Mouse (Mus musculus): Measurements from ENCODE around the gene Idh1. TPM values are rescaled to one million over a fixed set of nuclear protein-coding genes. Genes with fewer than 3 reads are reported as not detected.

Idh1 gene
- total RNA-seq, 1 experiment: 51.1 TPM

GRCm38 (mm10) chr1:65169536-65169935, 16.8 kb downstream of the Idh1 start:
- H3K36me3 ChIP-seq (ENCODE audit: control insufficient read depth, insufficient read depth, low read length, poor library complexity, severe bottlenecking): peaks cover 17% of the 10 kb centered on the region
- in situ Hi-C loops (cut with MboI; ENCODE audit: low sequenced_read_pairs in 2 of 2, unreplicated experiment in 2 of 2): no loop called here

GRCm38 (mm10) chr1:65167496-65167895, 18.8 kb downstream of the Idh1 start:
- no peak for DNase-seq (ENCODE audit: low read depth, low spot score)
- in situ Hi-C loops (cut with MboI; ENCODE audit: low sequenced_read_pairs in 2 of 2, unreplicated experiment in 2 of 2): no loop called here
- H3K27ac ChIP-seq (ENCODE audit: insufficient read depth, low read depth, low read length, poor library complexity, severe bottlenecking): no peak overlapping the region
- H3K4me3 ChIP-seq (ENCODE audit: insufficient read depth in 1 of 2, low read depth in 1 of 2, low read length in 2 of 2, poor library complexity in 1 of 2, severe bottlenecking in 1 of 2): no peak overlapping the region
- H3K4me1 ChIP-seq (ENCODE audit: control insufficient read depth in 2 of 2, insufficient read depth in 2 of 2, low read length in 2 of 2, poor library complexity in 1 of 2): no peaks in the 10 kb centered on the region
- peaks cover 25% of the 10 kb centered on the region for H3K36me3 ChIP-seq (ENCODE audit: control insufficient read depth, insufficient read depth, low read length, poor library complexity, severe bottlenecking)
- H3K9me3 ChIP-seq (ENCODE audit: control insufficient read depth, insufficient read depth, low read depth, low read length): no peaks in the 10 kb centered on the region
- TF ChIP-seq ZC3H11A (IDR thresholded peaks at IDR 0.05; ENCODE audit: borderline replicate concordance, low read depth, low read length): no peak
- no peak for TF ChIP-seq CHD2 (IDR thresholded peaks at IDR 0.05; ENCODE audit: low read depth, low read length)
- TF ChIP-seq HCFC1 (IDR thresholded peaks at IDR 0.05; ENCODE audit: borderline replicate concordance, insufficient read depth, low read length): no peak
- no peak for TF ChIP-seq ZNF384 (IDR thresholded peaks at IDR 0.05; ENCODE audit: low read depth, low read length)
- no peak for TF ChIP-seq MAFK (IDR thresholded peaks at IDR 0.05; ENCODE audit: insufficient read depth, low read depth, low read length)
- H3K9ac ChIP-seq (ENCODE audit: insufficient read depth, low read depth, low read length, poor library complexity, severe bottlenecking): no peak overlapping the region

More at GRCm38 (mm10) chr1:65169536-65169935, 16.8 kb downstream of the Idh1 start:
- TF ChIP-seq CHD2 (IDR thresholded peaks at IDR 0.05; ENCODE audit: low read depth, low read length) (no peak), HCFC1 (IDR thresholded peaks at IDR 0.05; ENCODE audit: borderline replicate concordance, insufficient read depth, low read length) (no peak), ZNF384 (IDR thresholded peaks at IDR 0.05; ENCODE audit: low read depth, low read length) (no peak), MAFK (IDR thresholded peaks at IDR 0.05; ENCODE audit: insufficient read depth, low read depth, low read length) (no peak), ZC3H11A (IDR thresholded peaks at IDR 0.05; ENCODE audit: borderline replicate concordance, low read depth, low read length) (no peak)
- Histone ChIP-seq H3K9me3 (ENCODE audit: control insufficient read depth, insufficient read depth, low read depth, low read length) (no peaks in the 10 kb centered on the region), H3K9ac (ENCODE audit: insufficient read depth, low read depth, low read length, poor library complexity, severe bottlenecking) (no peak overlapping the region), H3K4me3 (ENCODE audit: insufficient read depth in 1 of 2, low read depth in 1 of 2, low read length in 2 of 2, poor library complexity in 1 of 2, severe bottlenecking in 1 of 2) (no peak overlapping the region), H3K27ac (ENCODE audit: insufficient read depth, low read depth, low read length, poor library complexity, severe bottlenecking) (no peak overlapping the region), H3K4me1 (ENCODE audit: control insufficient read depth in 2 of 2, insufficient read depth in 2 of 2, low read length in 2 of 2, poor library complexity in 1 of 2) (no peaks in the 10 kb centered on the region)
- no peak for DNase-seq (ENCODE audit: low read depth, low spot score)

- in situ Hi-C loops (cut with MboI; ENCODE audit: low sequenced_read_pairs in 2 of 2, unreplicated experiment in 2 of 2): no loop called here
These were observed 24.1 kb downstream of the Idh1 start for GRCm38 (mm10) chr1:65162210-65162609.

GRCm38 (mm10) chr1:65156111-65156510, 30.2 kb downstream of the Idh1 start:
- Histone ChIP-seq H3K9me3 (ENCODE audit: control insufficient read depth, insufficient read depth, low read depth, low read length) (no peaks in the 10 kb centered on the region), H3K36me3 (ENCODE audit: control insufficient read depth, insufficient read depth, low read length, poor library complexity, severe bottlenecking) (peaks cover 6% of the 10 kb centered on the region), H3K4me1 (ENCODE audit: control insufficient read depth in 2 of 2, insufficient read depth in 2 of 2, low read length in 2 of 2, poor library complexity in 1 of 2) (no peaks in the 10 kb centered on the region), H3K27ac (ENCODE audit: insufficient read depth, low read depth, low read length, poor library complexity, severe bottlenecking) (no peak overlapping the region), H3K9ac (ENCODE audit: insufficient read depth, low read depth, low read length, poor library complexity, severe bottlenecking) (no peak overlapping the region), H3K4me3 (ENCODE audit: insufficient read depth in 1 of 2, low read depth in 1 of 2, low read length in 2 of 2, poor library complexity in 1 of 2, severe bottlenecking in 1 of 2) (no peak overlapping the region)
- no peak for DNase-seq (ENCODE audit: low read depth, low spot score)
- no peak for TF ChIP-seq ZC3H11A (IDR thresholded peaks at IDR 0.05; ENCODE audit: borderline replicate concordance, low read depth, low read length)
- TF ChIP-seq MAFK (IDR thresholded peaks at IDR 0.05; ENCODE audit: insufficient read depth, low read depth, low read length): no peak
- TF ChIP-seq CHD2 (IDR thresholded peaks at IDR 0.05; ENCODE audit: low read depth, low read length): no peak
- no peak for TF ChIP-seq HCFC1 (IDR thresholded peaks at IDR 0.05; ENCODE audit: borderline replicate concordance, insufficient read depth, low read length)
- TF ChIP-seq ZNF384 (IDR thresholded peaks at IDR 0.05; ENCODE audit: low read depth, low read length): no peak
- in situ Hi-C loops (cut with MboI; ENCODE audit: low sequenced_read_pairs in 2 of 2, unreplicated experiment in 2 of 2): no loop called here

More at GRCm38 (mm10) chr1:65162210-65162609, 24.1 kb downstream of the Idh1 start:
- TF ChIP-seq MAFK (IDR thresholded peaks at IDR 0.05; ENCODE audit: insufficient read depth, low read depth, low read length) (no peak), CHD2 (IDR thresholded peaks at IDR 0.05; ENCODE audit: low read depth, low read length) (no peak), HCFC1 (IDR thresholded peaks at IDR 0.05; ENCODE audit: borderline replicate concordance, insufficient read depth, low read length) (no peak), ZC3H11A (IDR thresholded peaks at IDR 0.05; ENCODE audit: borderline replicate concordance, low read depth, low read length) (no peak), ZNF384 (IDR thresholded peaks at IDR 0.05; ENCODE audit: low read depth, low read length) (no peak)
- Histone ChIP-seq H3K9me3 (ENCODE audit: control insufficient read depth, insufficient read depth, low read depth, low read length) (no peaks in the 10 kb centered on the region), H3K36me3 (ENCODE audit: control insufficient read depth, insufficient read depth, low read length, poor library complexity, severe bottlenecking) (peaks cover 27% of the 10 kb centered on the region), H3K4me3 (ENCODE audit: insufficient read depth in 1 of 2, low read depth in 1 of 2, low read length in 2 of 2, poor library complexity in 1 of 2, severe bottlenecking in 1 of 2) (no peak overlapping the region), H3K27ac (ENCODE audit: insufficient read depth, low read depth, low read length, poor library complexity, severe bottlenecking) (no peak overlapping the region), H3K4me1 (ENCODE audit: control insufficient read depth in 2 of 2, insufficient read depth in 2 of 2, low read length in 2 of 2, poor library complexity in 1 of 2) (no peaks in the 10 kb centered on the region), H3K9ac (ENCODE audit: insufficient read depth, low read depth, low read length, poor library complexity, severe bottlenecking) (no peak overlapping the region)
- DNase-seq (ENCODE audit: low read depth, low spot score): no peak

- H3K4me1 ChIP-seq (ENCODE audit: control insufficient read depth in 2 of 2, insufficient read depth in 2 of 2, low read length in 2 of 2, poor library complexity in 1 of 2): no peaks in the 10 kb centered on the region
- H3K4me3 ChIP-seq (ENCODE audit: insufficient read depth in 1 of 2, low read depth in 1 of 2, low read length in 2 of 2, poor library complexity in 1 of 2, severe bottlenecking in 1 of 2): no peak overlapping the region
- in situ Hi-C loops (cut with MboI; ENCODE audit: low sequenced_read_pairs in 2 of 2, unreplicated experiment in 2 of 2): no loop called here
- no peak overlapping the region for H3K27ac ChIP-seq (ENCODE audit: insufficient read depth, low read depth, low read length, poor library complexity, severe bottlenecking)
- H3K9me3 ChIP-seq (ENCODE audit: control insufficient read depth, insufficient read depth, low read depth, low read length): no peaks in the 10 kb centered on the region
- no peak for TF ChIP-seq CHD2 (IDR thresholded peaks at IDR 0.05; ENCODE audit: low read depth, low read length)
- TF ChIP-seq ZC3H11A (IDR thresholded peaks at IDR 0.05; ENCODE audit: borderline replicate concordance, low read depth, low read length): no peak
- no peak for TF ChIP-seq MAFK (IDR thresholded peaks at IDR 0.05; ENCODE audit: insufficient read depth, low read depth, low read length)
- no peak for DNase-seq (ENCODE audit: low read depth, low spot score)
- no peak overlapping the region for H3K9ac ChIP-seq (ENCODE audit: insufficient read depth, low read depth, low read length, poor library complexity, severe bottlenecking)
- H3K36me3 ChIP-seq (ENCODE audit: control insufficient read depth, insufficient read depth, low read length, poor library complexity, severe bottlenecking): peaks cover 2% of the 10 kb centered on the region
These were observed 31.5 kb downstream of the Idh1 start for GRCm38 (mm10) chr1:65154814-65155213.

Data from ES-E14 (cell line).